Mouse (Mus musculus) bone marrow macrophage, adult 2 months (primary cell): ENCODE data around the gene Abtb1.

Source experiments
- CTCF ChIP-seq: IDR thresholded peaks from 2 replicates; pipeline ENCODE4 v1.5.1; 2012; ENCODE audit warnings: low read depth, mild to moderate bottlenecking, low read length, moderate library complexity
- POLR2A ChIP-seq: IDR thresholded peaks from 2 replicates; pipeline ENCODE4 v1.6.1; 2012; ENCODE audit warnings: mild to moderate bottlenecking, low read depth, low read length, borderline replicate concordance

- TF ChIP-seq CTCF: no peak
- TF ChIP-seq POLR2A: no peak
These were observed 16.6 kb upstream of the Abtb1 start for GRCm38 (mm10) chr6:88858341-88858740.
